Mouse (Mus musculus) testis, adult 2 months (tissue): ENCODE measurements around the gene Tmem202.

Source experiments
- CTCF ChIP-seq: fragments of 200-500 bp; IDR thresholded peaks from 2 replicates; pipeline ENCODE4 v1.5.1; 2012; ENCODE audit warnings: low read depth, mild to moderate bottlenecking, inconsistent platforms, low read length, moderate library complexity; ENCODE audit not compliant: control insufficient read depth, insufficient read depth, insufficient replicate concordance
- POLR2A ChIP-seq: fragments of 200-500 bp; IDR thresholded peaks from 2 replicates; pipeline ENCODE4 v1.6.1; 2012; ENCODE audit warnings: low read depth, mild to moderate bottlenecking, inconsistent platforms, low read length, moderate library complexity; ENCODE audit not compliant: control insufficient read depth

DNA sequence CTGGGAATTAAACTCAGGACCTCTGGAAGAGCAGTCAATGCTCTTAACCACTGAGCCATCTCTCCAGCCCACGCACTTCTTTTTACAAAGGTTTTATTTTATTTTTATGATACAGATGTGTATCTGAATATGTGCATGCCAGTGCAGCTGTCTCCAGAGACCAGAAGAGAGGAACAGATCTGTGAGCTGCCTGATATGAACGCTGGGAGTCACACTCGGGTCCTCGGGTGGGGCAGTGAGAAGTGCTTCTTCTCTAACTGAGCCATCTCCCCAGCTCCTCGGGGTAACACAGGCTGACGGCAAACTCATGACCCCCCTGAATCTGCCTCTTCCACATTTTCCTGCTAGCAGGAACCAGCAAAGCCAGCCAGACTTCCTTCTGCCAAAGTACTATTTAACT, 12.9 kb downstream of the Tmem202 start:
- TF ChIP-seq CTCF (no peak), POLR2A (no peak)
